Mouse (Mus musculus) fat pad, adult 2 months (tissue): ENCODE measurements around the gene Chaf1a.
A peak's percentile ranks its signal among the peaks of the same experiment; 100 is the strongest.
"Not testable (repeated sequence)": the region's sequence is repeated elsewhere in the genome, so short reads cannot be mapped to it uniquely, and the experiment has no call there.

Experiments used
- DNase-seq: peaks from one replicate; pipeline ENCODE4 v3.0.0-alpha.2; 2011; ENCODE audit warnings: low read depth, low spot score; ENCODE audit errors: extremely low read depth

Chaf1a gene

DNA sequence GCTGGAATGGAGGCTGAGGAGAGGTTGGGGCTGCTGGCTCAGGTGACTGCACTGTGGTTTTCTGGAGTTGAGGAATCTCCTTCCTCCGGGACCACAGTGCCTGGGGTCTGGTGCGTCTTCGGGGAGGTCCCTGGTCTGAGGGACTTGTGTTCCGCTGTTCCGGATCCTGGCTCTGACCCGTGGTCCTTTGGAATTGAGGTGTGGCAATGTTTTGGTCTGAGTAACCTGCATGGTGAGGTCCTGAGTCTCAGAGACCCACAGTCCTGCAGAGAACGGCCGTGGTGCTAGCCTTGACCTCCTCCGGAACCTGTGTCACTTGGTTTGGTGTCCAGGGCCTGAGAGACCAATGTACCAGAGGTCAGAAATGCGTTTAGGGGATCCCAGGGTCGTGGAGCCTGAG, 39.7 kb downstream of the Chaf1a start:
- no peak for DNase-seq

DNA sequence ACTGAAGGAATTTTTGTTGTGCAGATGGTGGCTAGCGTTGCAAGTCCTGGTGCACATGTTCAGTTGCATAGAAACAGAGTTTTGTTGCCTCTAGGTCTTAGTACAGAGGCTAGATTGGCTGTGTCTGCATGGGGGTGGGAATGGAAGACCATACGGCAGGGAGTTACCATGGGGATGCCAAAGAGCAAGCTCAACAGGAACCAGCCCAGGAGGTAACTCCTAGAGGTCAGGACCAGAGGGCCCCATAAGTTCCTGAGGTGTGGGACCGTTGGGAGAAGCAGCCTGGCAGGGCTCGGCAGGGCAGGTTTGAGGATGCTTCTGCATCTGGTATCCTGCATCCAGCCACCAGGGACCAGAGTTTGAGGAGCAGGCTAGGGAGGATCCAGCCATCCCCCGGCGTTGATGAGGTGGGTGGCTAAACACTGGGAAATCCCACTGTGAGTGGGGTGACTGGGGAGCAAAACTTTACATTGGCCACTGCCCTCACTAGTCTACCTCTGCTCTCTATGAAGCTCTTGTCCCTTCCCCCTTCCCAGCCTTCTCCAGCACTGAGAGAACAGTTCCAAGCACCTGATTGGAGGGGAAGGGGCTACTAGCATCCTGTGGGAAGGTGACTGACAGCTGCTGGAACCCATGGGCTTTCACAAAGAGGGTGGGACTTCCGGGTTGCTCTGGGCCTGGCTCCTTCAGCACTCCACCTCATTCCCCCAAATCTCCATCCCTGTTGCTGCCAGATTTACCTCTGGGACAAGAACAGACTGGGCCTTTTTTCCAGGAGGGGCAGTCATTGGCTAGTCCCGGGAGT, 40.7 kb downstream of the Chaf1a start:
- DNase-seq, result no peak

DNA sequence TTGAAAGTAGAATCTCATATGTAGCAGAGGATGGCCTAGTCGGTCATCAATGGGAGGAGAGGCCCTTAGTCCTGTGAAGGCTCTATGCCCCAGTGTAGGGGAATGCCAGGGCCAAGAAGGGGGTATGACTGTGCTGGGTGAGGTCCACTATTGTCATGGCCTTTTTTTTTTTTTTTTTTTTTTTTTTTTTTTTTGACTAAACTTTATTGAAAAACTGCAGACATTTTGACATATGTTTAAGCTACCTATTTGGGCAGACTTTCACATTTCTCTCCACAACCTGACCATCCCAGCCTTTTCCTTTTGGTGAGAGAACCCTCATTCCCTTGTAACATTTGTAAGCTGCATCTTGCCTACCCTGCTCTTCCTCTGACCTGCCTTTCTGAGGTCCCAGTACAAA, 52.1 kb downstream of the Chaf1a start:
- no peak for DNase-seq

DNA sequence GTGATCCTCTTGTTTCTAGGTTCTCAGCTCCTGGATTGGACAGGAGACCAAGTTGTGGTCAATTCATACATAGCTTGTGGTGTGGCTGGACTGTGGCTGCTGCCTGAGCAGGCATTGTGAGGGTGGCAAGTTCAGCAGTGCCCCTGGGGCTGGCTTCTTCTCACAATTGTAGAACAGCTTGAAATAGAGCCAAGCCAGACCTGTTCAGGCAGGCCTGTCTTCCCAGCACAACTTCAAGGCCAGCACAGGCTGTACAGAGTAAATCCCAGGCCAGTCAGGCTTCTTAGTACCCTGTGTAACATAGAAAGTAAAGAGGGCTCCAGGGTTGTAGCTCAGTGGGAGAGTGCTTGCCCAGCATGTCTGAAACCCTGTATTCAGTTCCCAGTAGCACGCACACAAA, 52.6 kb downstream of the Chaf1a start:
- peak; percentile 90 for DNase-seq

DNA sequence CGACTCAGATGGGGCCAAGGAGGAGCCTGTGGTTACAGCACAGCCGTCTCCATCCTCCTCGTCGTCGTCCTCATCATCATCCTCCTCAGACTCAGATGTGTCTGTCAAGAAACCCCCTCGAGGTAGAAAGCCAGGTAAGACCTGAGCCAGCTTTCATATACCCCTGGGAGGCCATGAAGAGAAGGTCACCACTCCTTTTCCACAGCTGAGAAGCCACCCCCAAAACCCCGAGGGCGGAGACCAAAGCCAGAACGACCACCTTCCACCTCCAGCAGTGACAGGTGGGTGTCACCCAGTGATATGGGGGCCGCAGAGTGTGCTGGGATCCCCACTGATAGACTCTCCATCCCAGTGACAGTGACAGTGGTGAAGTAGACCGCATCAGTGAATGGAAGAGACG, 56.6 kb downstream of the Chaf1a start:
- no peak for DNase-seq

DNA sequence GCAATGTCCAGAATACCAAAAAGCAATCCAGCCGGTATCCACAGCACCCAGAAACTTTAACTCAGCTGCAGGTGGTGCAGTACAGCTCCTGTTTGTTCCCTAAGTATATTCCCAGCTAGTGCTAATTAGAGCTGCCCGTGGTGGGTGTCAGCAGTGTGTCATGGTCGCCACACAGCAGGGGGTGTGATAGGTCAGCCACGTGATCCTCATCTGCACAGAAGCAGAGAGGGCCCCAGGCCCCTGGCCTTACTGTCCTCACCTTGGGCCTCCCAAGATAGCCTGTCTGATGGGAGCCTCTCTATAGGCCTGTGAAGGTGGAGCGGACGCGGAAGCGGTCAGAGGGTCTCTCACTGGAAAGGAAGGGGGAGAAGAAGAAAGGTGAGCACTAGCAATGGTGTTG, 57.9 kb downstream of the Chaf1a start:
- DNase-seq, result no peak

DNA sequence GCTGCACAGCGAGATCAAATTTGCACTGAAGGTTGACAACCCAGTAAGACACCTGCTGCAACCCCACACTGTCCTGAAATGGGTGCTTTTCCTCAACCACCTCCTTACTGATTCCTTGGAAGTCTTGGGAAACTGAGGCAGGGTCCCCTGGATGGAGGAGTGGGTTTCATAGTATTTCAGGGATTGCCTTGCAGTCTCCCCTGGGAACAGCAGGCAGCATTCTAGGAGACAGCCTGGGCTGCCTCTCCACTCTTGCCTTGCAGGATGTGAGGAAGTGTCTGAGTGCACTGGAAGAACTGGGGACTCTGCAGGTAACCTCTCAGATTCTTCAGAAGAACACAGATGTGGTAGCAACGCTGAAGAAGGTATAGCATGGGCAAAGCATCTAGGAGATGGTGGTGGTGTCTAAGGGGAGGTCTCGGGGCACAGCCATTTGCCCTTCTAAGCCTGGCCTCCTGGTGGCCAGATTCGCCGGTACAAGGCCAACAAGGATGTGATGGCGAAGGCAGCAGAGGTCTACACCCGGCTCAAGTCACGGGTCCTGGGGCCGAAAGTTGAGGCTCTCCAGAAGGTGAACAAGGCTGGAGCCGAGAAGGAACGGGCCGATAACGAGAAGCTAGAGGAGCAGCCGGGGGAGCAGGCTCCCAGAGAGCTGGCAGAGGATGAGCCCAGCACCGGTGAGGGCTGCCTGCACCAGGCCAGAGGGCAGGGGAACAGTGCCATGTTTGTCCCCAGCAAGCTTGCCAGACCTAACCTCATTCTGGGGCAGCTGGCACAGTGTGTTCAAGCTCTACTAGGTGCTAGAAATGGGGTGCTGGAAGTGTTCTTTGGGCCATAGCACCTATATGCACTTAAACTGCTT, 58.7 kb downstream of the Chaf1a start:
- DNase-seq, result no peak

DNA sequence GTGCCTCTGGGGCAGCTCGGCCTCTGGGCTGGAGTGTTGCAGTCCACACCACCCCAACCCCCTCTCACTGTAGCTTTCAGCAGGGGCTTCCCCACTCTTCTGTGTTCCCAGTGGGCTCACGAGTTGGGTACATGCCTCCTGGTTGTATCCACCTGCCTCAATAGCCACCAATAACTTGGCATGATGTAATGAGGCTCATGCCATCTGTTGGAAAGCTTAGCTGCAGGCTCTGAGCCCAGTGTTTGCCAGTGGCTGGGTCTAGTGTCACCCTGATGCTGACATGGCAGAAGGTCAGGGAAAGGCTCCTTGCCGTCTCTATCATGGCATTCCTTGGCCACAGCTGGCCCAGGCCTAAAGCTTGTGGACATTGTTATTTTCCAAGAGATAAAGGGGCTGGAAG, 60.6 kb downstream of the Chaf1a start:
- DNase-seq, result no peak

DNA sequence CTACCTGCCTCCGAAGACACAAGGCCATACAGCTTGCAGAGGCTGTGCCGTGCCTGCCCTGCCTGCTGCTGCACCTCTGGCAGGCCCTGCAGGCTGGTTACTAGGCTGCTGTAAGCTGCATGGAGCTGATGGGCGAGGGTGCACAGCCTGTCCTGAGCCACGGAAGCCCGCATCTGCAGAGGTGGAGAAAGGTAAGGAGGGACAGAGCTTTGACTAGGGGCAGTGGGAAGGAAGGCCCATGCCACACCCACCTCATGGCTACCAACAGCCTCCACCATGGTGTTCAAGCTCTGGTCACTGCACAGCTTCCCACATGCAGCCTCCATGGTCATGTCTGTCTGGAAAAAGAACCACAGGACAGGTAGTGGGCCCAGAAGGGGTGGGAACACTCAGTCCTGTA, 61.9 kb downstream of the Chaf1a start:
- DNase-seq, result no peak

DNA sequence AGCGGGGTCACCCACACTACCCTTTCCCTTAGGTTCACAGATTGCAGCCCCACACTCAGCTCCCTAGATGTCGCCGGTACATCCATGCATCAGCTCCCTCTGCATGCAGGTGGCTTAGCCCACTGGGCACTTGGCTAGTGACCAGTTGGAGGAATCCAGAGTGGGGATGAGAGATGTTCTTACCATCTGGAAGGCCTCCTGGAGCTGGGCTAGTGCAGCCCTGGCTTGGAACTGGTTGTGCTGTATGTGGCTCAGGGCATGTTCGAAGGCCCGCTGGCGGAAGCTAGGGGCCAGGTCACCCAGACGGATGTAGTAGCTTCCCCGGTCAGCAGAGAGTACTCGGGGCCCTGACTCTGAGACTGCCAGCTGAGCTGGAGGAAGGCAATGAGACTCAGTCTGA, 62.7 kb downstream of the Chaf1a start:
- DNase-seq, result no peak

DNA sequence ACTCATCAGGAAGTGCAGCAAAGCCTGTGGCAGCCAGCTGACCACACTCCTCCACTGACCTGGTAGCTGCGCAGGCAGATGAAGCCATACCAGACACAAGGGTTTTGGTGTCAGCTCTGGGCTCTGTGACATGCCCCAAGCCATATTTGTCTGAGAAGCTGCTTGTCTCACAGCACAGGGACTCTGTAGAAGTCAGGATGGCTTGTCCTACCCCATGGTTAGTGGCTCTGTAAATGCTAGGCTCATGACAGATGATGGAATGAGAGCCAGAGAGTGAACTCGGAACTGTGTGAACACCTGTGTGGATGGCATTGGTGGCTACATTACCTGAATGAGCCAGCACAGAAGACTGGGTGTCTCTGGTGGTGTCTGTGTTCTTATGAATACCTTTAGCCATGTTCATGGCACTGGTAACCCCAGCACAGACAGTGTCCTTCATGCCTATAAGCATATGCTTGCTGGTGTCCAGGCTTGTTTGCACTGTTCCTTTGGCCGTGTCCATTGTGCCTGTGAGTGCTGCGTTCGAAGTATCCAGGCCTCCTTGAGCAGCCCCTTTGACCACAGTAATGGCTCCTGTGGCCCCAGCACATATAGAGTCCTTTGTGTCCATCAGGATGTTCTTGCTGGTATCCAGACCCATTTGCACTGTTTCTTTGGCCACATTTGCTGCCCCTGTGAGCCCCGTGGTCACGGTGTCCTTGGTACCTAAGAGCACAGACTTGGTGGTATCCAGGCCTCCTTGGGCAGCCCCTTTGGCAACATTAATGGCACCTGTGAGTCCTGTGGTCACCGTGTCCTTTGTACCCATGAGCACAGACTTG, 63.4 kb downstream of the Chaf1a start:
- DNase-seq, result no peak

DNA sequence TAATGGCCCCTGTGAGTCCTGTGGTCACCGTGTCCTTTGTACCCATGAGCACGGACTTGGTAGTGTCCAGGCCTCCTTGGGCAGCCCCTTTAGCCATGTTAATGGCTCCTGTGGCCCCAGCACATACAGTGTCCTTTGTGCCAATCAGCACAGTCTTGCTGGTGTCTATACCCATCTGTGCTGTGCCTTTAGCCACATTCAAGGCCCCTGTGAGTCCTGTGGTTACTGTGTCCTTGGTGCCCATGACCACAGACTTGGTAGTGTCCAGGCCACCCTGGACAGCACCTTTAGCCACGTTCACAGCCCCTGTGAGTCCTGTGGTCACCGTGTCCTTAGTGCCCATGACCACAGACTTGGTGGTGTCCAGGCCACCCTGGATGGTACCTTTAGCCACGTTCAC, 64.6 kb downstream of the Chaf1a start:
- DNase-seq, result not testable (repeated sequence)

DNA sequence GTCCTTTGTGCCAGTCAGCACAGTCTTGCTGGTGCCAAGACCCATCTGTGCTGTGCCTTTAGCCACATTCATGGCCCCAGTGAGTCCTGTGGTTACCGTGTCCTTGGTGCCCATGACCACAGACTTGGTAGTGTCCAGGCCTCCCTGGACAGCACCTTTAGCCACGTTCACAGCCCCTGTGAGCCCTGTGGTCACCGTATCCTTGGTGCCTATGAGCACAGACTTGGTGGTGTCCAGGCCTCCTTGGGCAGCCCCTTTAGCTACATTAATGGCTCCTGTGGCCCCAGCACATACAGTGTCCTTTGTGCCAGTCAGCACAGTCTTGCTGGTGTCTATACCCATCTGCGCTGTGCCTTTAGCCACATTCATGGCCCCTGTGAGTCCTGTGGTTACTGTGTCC, 66.2 kb downstream of the Chaf1a start:
- DNase-seq, result not testable (repeated sequence)

DNA sequence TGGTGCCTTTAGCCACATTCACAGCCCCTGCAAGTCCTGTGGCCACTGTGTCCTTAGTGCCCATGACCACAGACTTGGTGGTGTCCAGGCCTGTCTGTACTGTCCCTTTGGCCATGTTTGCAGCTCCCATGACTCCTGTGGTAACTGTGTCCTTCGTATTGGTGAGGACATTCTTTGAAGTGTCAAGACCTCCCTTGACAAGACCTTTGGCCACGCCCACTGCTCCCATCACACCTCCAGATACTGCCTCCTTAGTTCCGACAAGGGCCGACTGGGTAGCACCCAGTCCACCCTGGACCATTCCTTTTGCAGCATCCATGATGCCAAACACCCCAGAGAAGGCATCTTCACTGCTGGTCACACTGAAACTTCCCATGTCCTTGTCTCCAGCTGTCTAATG, 66.7 kb downstream of the Chaf1a start:
- no peak for DNase-seq

DNA sequence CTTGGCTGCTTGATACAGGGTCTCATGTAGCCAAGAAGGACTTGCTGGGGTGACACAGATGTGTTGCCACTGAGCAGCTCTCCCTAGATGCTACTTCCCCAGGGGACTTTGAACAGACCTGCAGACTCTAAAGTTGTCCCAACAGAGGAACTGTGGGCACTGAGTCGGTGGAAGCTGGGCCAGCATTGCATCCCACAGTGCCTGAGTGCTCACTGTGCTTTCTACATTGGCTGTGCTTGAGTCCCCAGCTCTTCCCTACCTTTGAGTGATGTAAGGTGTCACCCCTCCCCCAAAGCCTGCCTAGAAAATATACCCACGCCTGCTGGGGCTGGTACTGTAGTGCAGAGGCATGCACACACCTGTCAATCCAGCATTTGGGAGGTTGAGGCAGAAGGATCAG, 67.5 kb downstream of the Chaf1a start:
- no peak for DNase-seq

DNA sequence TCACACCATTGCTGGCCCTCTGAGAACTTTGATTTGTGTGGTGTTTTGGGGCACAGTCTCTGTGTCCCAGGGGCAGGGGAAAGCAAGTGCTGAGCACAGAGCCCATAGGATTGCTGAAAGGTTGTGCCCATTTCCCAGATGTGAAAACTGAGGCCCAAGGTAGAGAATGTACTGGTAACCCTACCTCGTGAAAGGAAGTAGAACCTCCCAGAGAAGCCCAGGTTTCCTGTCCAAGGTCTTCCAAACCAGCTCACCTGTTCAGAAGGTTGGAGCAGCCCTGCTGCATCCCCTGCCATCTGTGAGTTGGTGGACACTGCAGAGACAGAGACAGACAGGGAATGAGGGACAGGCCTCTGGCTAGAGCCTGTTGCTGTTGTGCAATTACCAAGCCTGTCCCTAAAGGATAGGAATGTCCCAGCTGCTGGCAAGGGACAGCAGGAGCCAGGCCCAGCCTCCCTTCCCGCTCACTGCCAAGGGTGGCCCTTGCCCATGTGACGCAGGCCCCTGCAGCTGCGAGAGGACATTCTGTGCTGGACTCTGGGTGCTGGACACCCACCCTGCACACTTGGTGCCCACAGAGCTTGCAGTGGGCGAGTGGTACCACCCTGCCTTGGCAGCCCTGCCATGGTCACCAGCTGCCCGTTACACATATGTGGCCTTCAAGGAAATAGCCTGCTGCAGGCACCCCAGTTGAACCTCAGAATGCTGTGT, 68.2 kb downstream of the Chaf1a start:
- no peak for DNase-seq

DNA sequence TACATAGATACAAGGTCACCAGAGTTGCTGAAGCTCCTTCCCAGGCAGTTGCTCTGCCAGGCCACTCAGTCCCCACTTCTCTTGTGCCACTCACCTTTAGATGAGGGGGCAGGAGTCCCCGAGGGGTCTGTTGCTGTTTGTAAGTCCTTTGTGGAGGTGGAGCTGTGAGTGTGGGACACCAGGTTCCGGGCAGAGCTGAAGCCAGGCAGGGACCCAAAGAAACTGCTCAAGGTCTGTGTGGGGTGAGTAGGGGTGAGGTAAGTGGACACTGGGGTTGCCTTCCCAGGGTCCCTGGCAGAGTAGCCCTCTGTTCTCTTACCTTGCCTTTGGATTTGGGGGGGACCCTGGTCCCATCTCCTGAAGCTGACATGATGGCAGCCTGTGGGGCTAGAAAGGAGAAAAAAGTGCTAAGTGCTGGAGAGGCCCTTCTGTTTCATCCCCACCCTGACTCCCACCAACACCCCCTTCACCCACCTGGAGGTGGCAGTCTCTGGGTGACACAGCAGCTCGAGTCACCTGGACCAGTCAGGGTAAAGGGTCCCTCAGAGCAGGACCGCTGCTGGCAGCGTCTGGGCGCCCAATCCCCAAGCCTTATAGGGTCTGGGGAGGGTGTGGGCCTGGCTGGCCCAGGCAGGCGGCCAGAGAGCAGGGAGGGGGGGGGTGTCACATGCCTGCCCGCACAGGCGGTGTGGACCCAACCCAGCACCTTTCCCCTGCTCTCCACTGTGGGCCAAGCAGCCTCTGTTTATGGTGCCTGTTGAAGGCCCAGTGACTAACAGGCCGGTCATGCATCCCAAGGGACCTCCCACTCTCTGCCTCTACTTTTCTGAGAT, 69.2 kb downstream of the Chaf1a start, which contains the start of gene Plin4:
Gene Plin4 (minus strand): TSS at position 585 of the 833 bp plus-strand sequence.
- DNase-seq, result no peak

DNA sequence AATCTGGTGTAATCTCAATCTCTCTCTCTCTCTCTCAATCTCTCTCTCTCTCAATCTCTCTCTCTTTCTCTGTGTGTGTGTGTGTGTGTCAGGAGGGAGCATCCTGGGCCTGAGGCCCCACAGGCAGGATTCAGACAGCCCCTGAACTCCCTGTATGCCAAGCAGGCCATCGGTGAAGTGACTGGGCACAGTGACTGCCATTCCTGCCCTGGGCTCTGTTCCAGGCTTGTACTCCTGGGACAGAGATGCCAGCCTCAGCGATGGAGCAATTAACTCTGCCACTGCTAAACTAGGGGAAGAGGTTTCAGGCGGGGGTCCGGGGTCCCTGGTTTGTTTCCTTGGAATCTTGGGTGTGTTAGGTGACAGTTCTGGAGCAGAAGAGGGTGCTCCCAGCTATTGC, 70.3 kb downstream of the Chaf1a start:
- DNase-seq, result no peak

DNA sequence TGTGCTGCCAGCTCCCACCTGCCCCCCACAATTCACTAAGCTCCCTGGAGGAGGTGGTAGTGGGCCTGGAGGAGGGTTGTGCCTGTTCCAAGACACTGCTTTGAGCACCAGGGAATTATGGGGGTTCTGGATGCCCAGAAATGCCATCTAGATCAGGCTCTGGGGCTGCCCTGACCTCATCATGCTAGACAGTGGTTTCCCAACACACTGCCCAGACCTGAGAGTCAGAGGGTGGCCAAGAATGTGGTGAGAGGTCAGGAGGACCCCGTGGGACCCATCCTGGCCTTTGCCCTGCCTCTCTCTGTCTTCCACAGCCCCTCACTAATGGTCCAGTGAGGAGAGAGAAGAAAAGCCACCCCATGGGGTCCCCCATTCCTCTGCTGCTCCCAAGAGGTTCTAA, 70.8 kb downstream of the Chaf1a start:
- no peak for DNase-seq

DNA sequence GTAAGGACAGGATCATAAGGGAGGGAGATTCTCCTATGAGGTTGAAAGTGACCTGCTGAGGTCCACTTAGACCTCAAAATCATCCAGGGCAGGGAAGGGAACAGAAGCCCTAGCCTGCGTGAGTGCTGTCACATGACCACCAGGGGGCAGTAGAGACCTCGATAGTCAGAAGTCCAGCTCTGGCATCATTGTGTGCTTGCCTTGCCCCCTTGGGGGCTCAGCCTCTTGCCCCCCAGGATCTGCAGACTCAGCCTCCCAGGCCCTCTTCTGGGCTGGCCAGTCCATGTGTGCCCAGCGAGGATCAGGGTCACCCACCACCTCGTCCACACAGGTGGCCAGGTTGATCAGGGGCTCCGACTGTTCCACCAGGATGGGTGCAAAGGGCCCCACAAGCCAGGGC, 71.6 kb downstream of the Chaf1a start:
- no peak for DNase-seq
